Mouse (Mus musculus) frontal cortex, postnatal 36 days (tissue): ENCODE measurements around the gene Camk2g.

Source experiments
- DNase-seq, 2 experiments: peaks; one replicate each; pipeline ENCODE4 v3.0.0; 2022; ENCODE audit warnings: low spot score in 2 of 2

Gene Camk2g

GRCm38 (mm10) chr14:20785231-20785630 is 8.7 kb downstream of the Camk2g start:
- DNase-seq, result no peak

GRCm38 (mm10) chr14:20784708-20785107 is 9.2 kb downstream of the Camk2g start:
- DNase-seq, result no peak

- no peak for DNase-seq
These were observed 10.4 kb downstream of the Camk2g start for GRCm38 (mm10) chr14:20783526-20783925.

GRCm38 (mm10) chr14:20782860-20783259 is 11.0 kb downstream of the Camk2g start:
- no peak for DNase-seq

- DNase-seq, result no peak
These were observed 13.7 kb downstream of the Camk2g start for GRCm38 (mm10) chr14:20780217-20780616.

GRCm38 (mm10) chr14:20778496-20778895 is 15.4 kb downstream of the Camk2g start:
- no peak for DNase-seq

- no peak for DNase-seq
These were observed 18.2 kb downstream of the Camk2g start for GRCm38 (mm10) chr14:20775661-20776060.

- DNase-seq, result no peak
These were observed 20.5 kb downstream of the Camk2g start for GRCm38 (mm10) chr14:20773410-20773809.

GRCm38 (mm10) chr14:20772808-20773207 is 21.1 kb downstream of the Camk2g start:
- DNase-seq, result no peak

GRCm38 (mm10) chr14:20771941-20772340 is 21.9 kb downstream of the Camk2g start:
- DNase-seq, result no peak

GRCm38 (mm10) chr14:20768581-20768980 is 25.3 kb downstream of the Camk2g start:
- peak in 1 of 2 experiments; percentile 55 for DNase-seq

GRCm38 (mm10) chr14:20767936-20768335 is 26.0 kb downstream of the Camk2g start:
- DNase-seq, result no peak

GRCm38 (mm10) chr14:20765642-20766258 is 28.1 kb downstream of the Camk2g start:
- peak; percentile 88 to 91 for DNase-seq

- no peak for DNase-seq
These were observed 28.9 kb downstream of the Camk2g start for GRCm38 (mm10) chr14:20764942-20765341.

GRCm38 (mm10) chr14:20758768-20759435 is 35.0 kb downstream of the Camk2g start:
- no peak for DNase-seq

- DNase-seq, result no peak
These were observed 36.4 kb downstream of the Camk2g start for GRCm38 (mm10) chr14:20757370-20757907.

- no peak for DNase-seq
These were observed 40.1 kb downstream of the Camk2g start for GRCm38 (mm10) chr14:20753792-20754191.

GRCm38 (mm10) chr14:20750503-20750902 is 43.4 kb downstream of the Camk2g start:
- DNase-seq, result no peak

GRCm38 (mm10) chr14:20749494-20750051 is 44.3 kb downstream of the Camk2g start:
- no peak for DNase-seq

GRCm38 (mm10) chr14:20748388-20748787 is 45.5 kb downstream of the Camk2g start:
- DNase-seq, result no peak

- DNase-seq, result no peak
These were observed 47.0 kb downstream of the Camk2g start for GRCm38 (mm10) chr14:20746935-20747334.

GRCm38 (mm10) chr14:20743614-20744013 is 50.3 kb downstream of the Camk2g start:
- DNase-seq, result no peak

- no peak for DNase-seq
These were observed 52.6 kb downstream of the Camk2g start for GRCm38 (mm10) chr14:20741301-20741700.
